Mouse (Mus musculus): ENCODE measurements around the gene Sorl1.

GRCm38 (mm10) chr9:41922416-41922815 lies 201.7 kb downstream of the Sorl1 start:
- TF ChIP-seq CTCF (IDR thresholded peaks at IDR 0.05; ENCODE audit: low read depth) (no peak), EP300 (optimal IDR thresholded peaks at IDR 0.05) (no peak)

All from stomach, postnatal 0 days (tissue).